Mouse (Mus musculus) retina, embryonic 14.5 days (tissue): ENCODE data around the gene Gm14151.
"Not testable (repeated sequence)": the region's sequence is repeated elsewhere in the genome, so short reads cannot be mapped to it uniquely, and the experiment has no call there.

ENCODE experiments used
- DNase-seq: peaks from one replicate; pipeline ENCODE4 v3.0.0-alpha.2; 2015; ENCODE audit warnings: low spot score

Gm14151 gene

GRCm38 (mm10) chr2:151092250-151092649 is at the start of gene Gm14151:
Gene Gm14151 (minus strand): TSS chr2:151092350.
- not testable (repeated sequence) for DNase-seq

- DNase-seq = not testable (repeated sequence)
Observed at GRCm38 (mm10) chr2:151097945-151098344, 5.8 kb upstream of the Gm14151 start, which contains the start of gene Gm14147. Gene Gm14147 (plus strand): TSS chr2:151098245.

- no peak for DNase-seq
Observed at GRCm38 (mm10) chr2:151056637-151057036, 35.5 kb downstream of the Gm14151 start.

GRCm38 (mm10) chr2:151040411-151040810 is 51.7 kb downstream of the Gm14151 start:
- DNase-seq = no peak

- DNase-seq = peak; percentile 45
Observed at GRCm38 (mm10) chr2:151039726-151040125, 52.4 kb downstream of the Gm14151 start.

- DNase-seq = peak; percentile 96
Observed at GRCm38 (mm10) chr2:151039232-151039695, 52.9 kb downstream of the Gm14151 start, which contains the start of the genes Ninl and Nanp. Gene Ninl (minus strand): TSS chr2:151039382. Gene Nanp (minus strand): TSS chr2:151039398.

- no peak for DNase-seq
Observed at GRCm38 (mm10) chr2:151038811-151039222, 53.3 kb downstream of the Gm14151 start.

GRCm38 (mm10) chr2:151037876-151038552 is 54.1 kb downstream of the Gm14151 start:
- DNase-seq = peak; percentile 6

GRCm38 (mm10) chr2:151037292-151037691 is 54.9 kb downstream of the Gm14151 start:
- DNase-seq = no peak
